Mouse (Mus musculus) kidney, embryonic 16.5 days (tissue): ENCODE data around the gene Zc3h4. TPM values are rescaled to one million over a fixed set of nuclear protein-coding genes. Genes with fewer than 3 reads are reported as not detected.

Source experiments
- ATAC-seq: fragments of 200-750 bp; cut with Nextera tagmentation; 2 replicates; pipeline ENCODE4 v1.8.0; 2017; ENCODE audit warnings: moderate TSS enrichment; ENCODE audit not compliant: low FRiP score, low TSS enrichment
- H3K27ac ChIP-seq: fragments of 300-500 bp; sonication (generic); 2 replicates; pipeline ENCODE4 v1.5.1; 2014; ENCODE audit warnings: low read length
- H3K27me3 ChIP-seq: fragments of 300-500 bp; sonication (generic); 2 replicates; pipeline ENCODE4 v1.6.1; 2014; ENCODE audit warnings: low read length, control low read depth, mixed read lengths; ENCODE audit not compliant: insufficient read depth
- H3K36me3 ChIP-seq: fragments of 300-500 bp; sonication (generic); 2 replicates; pipeline ENCODE4 v1.6.1; 2014; ENCODE audit warnings: low read length, control low read depth, mixed read lengths; ENCODE audit not compliant: insufficient read depth
- H3K4me1 ChIP-seq: fragments of 300-500 bp; sonication (generic); 2 replicates; pipeline ENCODE4 v1.6.1; 2014; ENCODE audit warnings: low read length, control low read depth, mixed read lengths; ENCODE audit not compliant: insufficient read depth
- H3K4me2 ChIP-seq: fragments of 300-500 bp; sonication (generic); replicated peaks from 2 replicates; pipeline ENCODE4 v1.6.1; 2014; ENCODE audit warnings: low read depth, low read length
- H3K4me3 ChIP-seq: fragments of 300-500 bp; sonication (generic); 2 replicates; pipeline ENCODE4 v1.5.1; 2014; ENCODE audit warnings: mild to moderate bottlenecking, low read length
- H3K9ac ChIP-seq: fragments of 300-500 bp; sonication (generic); replicated peaks from 2 replicates; pipeline ENCODE4 v1.6.1; 2014; ENCODE audit warnings: low read length
- H3K9me3 ChIP-seq: fragments of 300-500 bp; sonication (generic); 2 replicates; pipeline ENCODE4 v1.6.1; 2016; ENCODE audit warnings: low read length, control low read depth
- WGBS: fragments of 180-500 bp; shearing (Covaris S2); extraction: QIAGEN DNeasy Blood & Tissue Kit; methylation state at CpG from one replicate; pipeline ENCODE4 v1.1.7; 2014; 5-methylcytosine and 5-hydroxymethylcytosine counted together
- polyA plus RNA-seq: library from polyadenylated mRNA; unstranded; fragments of >200 nt; fragmentation: Nextera tagmentation; extraction: Ambion mirVana; gene quantifications from 2 replicates; pipeline ENCODE4 v1.2.1, GENCODE M21; 2015

The Zc3h4 gene
- polyA plus RNA-seq, result 14.8 and 14.9 TPM in 2 replicates

GRCm38 (mm10) chr7:16400689-16401611, at the start of gene Zc3h4:
Zc3h4 (plus strand) TSS chr7:16400910.
- Histone ChIP-seq H3K27ac (peak within 1 kb of the TSS; percentile 100), H3K36me3 (no peaks in the 10 kb centered on the region), H3K4me2 (peak within 1 kb of the TSS; percentile 93), H3K9me3 (no peaks in the 10 kb centered on the region), H3K4me1 (peaks cover 33% of the 10 kb centered on the region), H3K4me3 (peak within 1 kb of the TSS; percentile 89), H3K9ac (peak within 1 kb of the TSS; percentile 100), H3K27me3 (no peaks in the 10 kb centered on the region)
- peak; percentile 54 for ATAC-seq
- under 1% methylated on average over 68 of the region's 85 CpGs for WGBS

GRCm38 (mm10) chr7:16355854-16356594, 44.7 kb upstream of the Zc3h4 start:
- Histone ChIP-seq H3K27ac (no peak overlapping the region), H3K4me1 (no peaks in the 10 kb centered on the region), H3K9ac (no peak overlapping the region), H3K4me3 (no peak overlapping the region), H3K4me2 (no peak overlapping the region), H3K36me3 (peaks cover 61% of the 10 kb centered on the region), H3K27me3 (no peaks in the 10 kb centered on the region), H3K9me3 (no peaks in the 10 kb centered on the region)
- no peak for ATAC-seq
- 94% methylated on average over 3 of the region's 3 CpGs for WGBS

GRCm38 (mm10) chr7:16357602-16358001, 43.1 kb upstream of the Zc3h4 start:
- Histone ChIP-seq H3K4me2 (no peak overlapping the region), H3K4me1 (no peaks in the 10 kb centered on the region), H3K4me3 (no peak overlapping the region), H3K9me3 (no peaks in the 10 kb centered on the region), H3K27me3 (no peaks in the 10 kb centered on the region), H3K36me3 (peaks cover 56% of the 10 kb centered on the region), H3K9ac (no peak overlapping the region), H3K27ac (no peak overlapping the region)
- no peak for ATAC-seq
- WGBS, result 95% methylated on average over 3 of the region's 3 CpGs

DNA sequence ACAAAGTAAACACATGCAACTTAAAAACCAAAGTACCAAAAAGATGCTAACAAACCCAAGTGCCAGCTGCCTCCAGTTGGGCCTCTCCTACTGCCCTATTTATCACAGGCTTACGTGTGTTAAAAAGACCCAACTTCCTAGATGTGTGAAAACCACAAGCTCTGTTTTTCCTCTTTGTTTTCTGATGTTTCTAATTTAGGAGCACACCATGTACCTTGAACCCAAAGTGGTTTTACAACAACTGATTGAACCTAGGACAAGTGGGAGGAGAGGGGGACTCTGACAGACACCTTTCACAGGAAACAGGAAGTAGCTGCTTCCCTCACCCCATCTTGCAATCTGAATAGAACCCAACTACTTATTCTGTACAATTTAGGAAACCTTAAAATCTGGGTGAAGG, 36.4 kb upstream of the Zc3h4 start:
- no peak overlapping the region for H3K4me2 ChIP-seq
- no peaks in the 10 kb centered on the region for H3K27me3 ChIP-seq
- H3K36me3 ChIP-seq, result peaks cover 65% of the 10 kb centered on the region
- no peak overlapping the region for H3K4me3 ChIP-seq
- H3K4me1 ChIP-seq, result peaks cover 11% of the 10 kb centered on the region
- H3K9ac ChIP-seq, result no peak overlapping the region
- peak overlapping the region; percentile 15 for H3K27ac ChIP-seq
- 75% methylated on average over 1 of the region's 1 CpGs for WGBS
- H3K9me3 ChIP-seq, result no peaks in the 10 kb centered on the region
- no peak for ATAC-seq

DNA sequence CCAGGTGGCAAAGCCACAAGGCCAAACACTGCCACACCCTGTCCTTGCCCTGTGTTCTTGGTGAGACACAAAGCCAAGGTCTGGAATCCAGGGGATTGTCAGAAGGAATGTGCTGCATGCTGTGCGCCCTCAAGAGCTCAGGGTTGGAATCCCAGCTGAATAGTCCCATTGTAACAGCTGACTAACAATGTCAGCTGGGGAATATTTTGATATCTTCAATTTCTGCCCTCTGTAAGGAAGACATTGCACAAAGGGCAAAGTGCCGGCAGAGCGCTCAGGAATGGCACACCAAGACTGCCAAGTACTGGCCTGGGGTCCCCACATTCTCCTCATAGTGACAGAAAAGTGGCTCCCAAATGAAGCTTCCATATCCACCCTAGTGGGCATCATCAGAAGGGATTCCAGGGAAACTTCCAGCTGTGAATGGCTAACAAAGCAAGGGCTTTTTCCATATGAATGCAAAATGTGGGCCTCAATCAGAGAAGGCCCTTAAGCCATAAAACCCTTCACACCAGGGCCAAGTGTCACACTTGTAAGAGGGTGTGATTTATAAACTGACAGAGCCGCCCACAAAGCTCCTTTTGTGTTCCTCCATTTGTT, 35.7 kb upstream of the Zc3h4 start:
- Histone ChIP-seq H3K9ac (no peak overlapping the region), H3K4me2 (no peak overlapping the region), H3K36me3 (peaks cover 70% of the 10 kb centered on the region), H3K27ac (peak overlapping the region; percentile 15; the same call in 1 of the 2 replicates), H3K4me1 (peaks cover 11% of the 10 kb centered on the region), H3K4me3 (no peak overlapping the region), H3K27me3 (no peaks in the 10 kb centered on the region), H3K9me3 (no peaks in the 10 kb centered on the region)
- no peak for ATAC-seq
- 48% methylated on average over 4 of the region's 4 CpGs for WGBS

DNA sequence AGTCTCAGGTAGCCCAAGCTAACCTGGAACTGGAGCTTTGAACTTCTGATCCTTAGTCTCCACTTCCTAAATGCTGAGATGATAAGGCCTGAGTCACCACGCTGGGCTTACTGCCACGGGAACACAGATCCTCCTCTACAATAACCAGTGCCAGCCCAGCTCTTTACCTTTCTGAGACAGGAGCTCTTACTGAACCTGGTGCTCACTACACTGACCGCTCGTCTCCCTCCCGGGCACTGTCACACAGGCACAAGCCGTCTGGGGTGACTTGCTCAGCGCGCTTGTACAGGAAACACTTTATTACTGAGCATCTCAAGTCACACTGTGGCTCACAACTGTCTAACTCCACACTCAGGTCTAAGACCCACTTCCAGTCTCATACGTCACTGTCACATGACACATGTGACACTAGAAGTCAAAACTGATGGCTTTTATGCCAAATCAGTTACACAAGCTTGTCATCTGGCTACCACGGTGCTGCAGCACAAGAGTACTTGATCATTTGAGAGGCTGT, 34.5 kb upstream of the Zc3h4 start:
- Histone ChIP-seq H3K36me3 (peaks cover 79% of the 10 kb centered on the region), H3K4me3 (no peak overlapping the region), H3K9ac (no peak overlapping the region), H3K27me3 (no peaks in the 10 kb centered on the region), H3K4me1 (peaks cover 11% of the 10 kb centered on the region), H3K9me3 (no peaks in the 10 kb centered on the region), H3K27ac (no peak overlapping the region), H3K4me2 (no peak overlapping the region)
- WGBS, result 51% methylated on average over 10 of the region's 10 CpGs
- no peak for ATAC-seq

- no peak overlapping the region for H3K4me3 ChIP-seq
- H3K27ac ChIP-seq, result no peak overlapping the region
- peaks cover 11% of the 10 kb centered on the region for H3K4me1 ChIP-seq
- H3K9ac ChIP-seq, result no peak overlapping the region
- H3K4me2 ChIP-seq, result no peak overlapping the region
- H3K27me3 ChIP-seq, result no peaks in the 10 kb centered on the region
- H3K36me3 ChIP-seq, result peaks cover 78% of the 10 kb centered on the region
- no peaks in the 10 kb centered on the region for H3K9me3 ChIP-seq
- ATAC-seq, result no peak
- WGBS, result 59% methylated on average over 4 of the region's 4 CpGs
Measured at GRCm38 (mm10) chr7:16366669-16367068, 34.0 kb upstream of the Zc3h4 start.

DNA sequence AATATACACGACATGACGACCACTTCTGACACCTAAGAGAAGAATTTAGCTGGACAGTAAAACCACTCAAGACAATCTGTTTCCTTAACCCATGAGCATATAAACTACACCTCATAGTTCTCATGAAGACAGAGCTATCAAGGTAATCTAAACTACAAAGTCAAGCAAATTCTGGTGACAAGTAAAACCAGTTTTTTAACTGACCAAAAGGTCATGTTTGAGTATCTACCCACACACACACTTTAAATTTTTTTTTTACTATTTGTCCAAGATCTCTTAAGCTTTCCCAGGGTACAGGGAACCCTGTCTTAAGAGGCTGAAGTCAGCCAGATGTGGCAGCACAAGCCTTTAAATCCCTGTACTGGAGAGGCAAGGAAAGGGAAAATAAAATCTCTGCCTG, 31.9 kb upstream of the Zc3h4 start:
- WGBS, result 84% methylated on average over 2 of the region's 2 CpGs
- H3K4me2 ChIP-seq, result no peak overlapping the region
- no peak overlapping the region for H3K27ac ChIP-seq
- H3K36me3 ChIP-seq, result peaks cover 76% of the 10 kb centered on the region
- no peak for ATAC-seq
- H3K27me3 ChIP-seq, result no peaks in the 10 kb centered on the region
- H3K9me3 ChIP-seq, result no peaks in the 10 kb centered on the region
- H3K4me3 ChIP-seq, result no peak overlapping the region
- H3K9ac ChIP-seq, result no peak overlapping the region
- peaks cover 11% of the 10 kb centered on the region for H3K4me1 ChIP-seq

- H3K27ac ChIP-seq, result no peak overlapping the region
- H3K27me3 ChIP-seq, result no peaks in the 10 kb centered on the region
- H3K4me2 ChIP-seq, result no peak overlapping the region
- H3K9ac ChIP-seq, result no peak overlapping the region
- H3K36me3 ChIP-seq, result peaks cover 71% of the 10 kb centered on the region
- 86% methylated on average over 2 of the region's 2 CpGs for WGBS
- H3K4me1 ChIP-seq, result no peaks in the 10 kb centered on the region
- no peaks in the 10 kb centered on the region for H3K9me3 ChIP-seq
- H3K4me3 ChIP-seq, result no peak overlapping the region
- ATAC-seq, result no peak
Measured at GRCm38 (mm10) chr7:16370596-16370995, 30.1 kb upstream of the Zc3h4 start.
